Mouse (Mus musculus) A20 (cell line): ENCODE measurements around the gene Iffo2.

Experiments
- DNase-seq: peaks from one replicate; pipeline ENCODE4 v3.0.0-alpha.2; 2011; ENCODE audit warnings: low read depth, low spot score

Gene Iffo2

GRCm38 (mm10) chr4:139532081-139532480 lies 1.7 kb downstream of the Iffo2 start:
- no peak for DNase-seq

- DNase-seq = no peak
Measured at GRCm38 (mm10) chr4:139535127-139535695, 4.9 kb downstream of the Iffo2 start.

GRCm38 (mm10) chr4:139535719-139536118 lies 5.4 kb downstream of the Iffo2 start:
- DNase-seq = no peak

- DNase-seq = no peak
Measured at GRCm38 (mm10) chr4:139536706-139537105, 6.4 kb downstream of the Iffo2 start.

GRCm38 (mm10) chr4:139540784-139541183 lies 10.4 kb downstream of the Iffo2 start:
- DNase-seq = no peak

- DNase-seq = no peak
Measured at GRCm38 (mm10) chr4:139545791-139546190, 15.4 kb downstream of the Iffo2 start.

- no peak for DNase-seq
Measured at GRCm38 (mm10) chr4:139549448-139549847, 19.1 kb downstream of the Iffo2 start.

- no peak for DNase-seq
Measured at GRCm38 (mm10) chr4:139555235-139555634, 24.9 kb downstream of the Iffo2 start.

GRCm38 (mm10) chr4:139555951-139556350 lies 25.6 kb downstream of the Iffo2 start:
- peak; percentile 16 for DNase-seq

- DNase-seq = no peak
Measured at GRCm38 (mm10) chr4:139568361-139568760, 38.0 kb downstream of the Iffo2 start.

GRCm38 (mm10) chr4:139570756-139571155 lies 40.4 kb downstream of the Iffo2 start:
- no peak for DNase-seq

- no peak for DNase-seq
Measured at GRCm38 (mm10) chr4:139572928-139573512, 42.7 kb downstream of the Iffo2 start.

- peak; percentile 100 for DNase-seq
Measured at GRCm38 (mm10) chr4:139574156-139574798, 43.9 kb downstream of the Iffo2 start.

- peak; percentile 49 for DNase-seq
Measured at GRCm38 (mm10) chr4:139574799-139575672, 44.7 kb downstream of the Iffo2 start.

GRCm38 (mm10) chr4:139575673-139576003 lies 45.3 kb downstream of the Iffo2 start:
- peak; percentile 16 for DNase-seq

- DNase-seq = no peak
Measured at GRCm38 (mm10) chr4:139576251-139576880, 46.0 kb downstream of the Iffo2 start.

- DNase-seq = no peak
Measured at GRCm38 (mm10) chr4:139577006-139577405, 46.7 kb downstream of the Iffo2 start.

- peak; percentile 56 for DNase-seq
Measured at GRCm38 (mm10) chr4:139578389-139578788, 48.0 kb downstream of the Iffo2 start.

GRCm38 (mm10) chr4:139579003-139579402 lies 48.7 kb downstream of the Iffo2 start:
- peak; percentile 43 for DNase-seq

GRCm38 (mm10) chr4:139579466-139579865 lies 49.1 kb downstream of the Iffo2 start:
- peak; percentile 38 for DNase-seq

GRCm38 (mm10) chr4:139580663-139581336 lies 50.5 kb downstream of the Iffo2 start:
- no peak for DNase-seq
